Mouse (Mus musculus) left cerebral cortex, postnatal 25 days (tissue): ENCODE data around the gene Dohh. TPM values are rescaled to one million over a fixed set of nuclear protein-coding genes. Genes with fewer than 3 reads are reported as not detected.

Source experiments
- DNase-seq, 2 experiments: peaks; one replicate each; pipeline ENCODE4 v3.0.0; 2022; ENCODE audit warnings: low spot score in 2 of 2, mixed read lengths in 1 of 2
- intact Hi-C: fragments of 180-260 bp; cut with DNase I; formaldehyde crosslinking; loops from one replicate; pipeline ENCODE4 v1.15.1; 2025
- total RNA-seq, 2 experiments: library from RNA; stranded (reverse); gene quantifications; 2 replicates each; pipeline ENCODE4 v1.2.3; 2021

Gene Dohh
- total RNA-seq, 2 experiments from 2014 or later, result 83.7 to 87.7 TPM

GRCm38 (mm10) chr10:81355533-81355932, 28.7 kb upstream of the Dohh start:
- DNase-seq, result no peak
- intact Hi-C loops, result no loop called here

GRCm38 (mm10) chr10:81356352-81356990, 27.8 kb upstream of the Dohh start:
- peak in 1 of 2 experiments; percentile 28 for DNase-seq
- intact Hi-C loops, result no loop called here

- intact Hi-C loops, result no loop called here
Measured at GRCm38 (mm10) chr10:81356991-81357844, 27.0 kb upstream of the Dohh start, which contains the start of gene Mfsd12. Mfsd12 (plus strand) TSS chr10:81357491.

GRCm38 (mm10) chr10:81358209-81358608, 26.0 kb upstream of the Dohh start:
- intact Hi-C loops, result no loop called here
- DNase-seq, result no peak

More at GRCm38 (mm10) chr10:81356991-81357844, 27.0 kb upstream of the Dohh start, which contains the start of gene Mfsd12:
- DNase-seq, result peak; percentile 91 to 93

GRCm38 (mm10) chr10:81358841-81359240, 25.4 kb upstream of the Dohh start:
- intact Hi-C loops, result no loop called here
- DNase-seq, result no peak

- no peak for DNase-seq
- intact Hi-C loops, result no loop called here
Measured at GRCm38 (mm10) chr10:81360721-81361120, 23.5 kb upstream of the Dohh start.

- intact Hi-C loops, result no loop called here
- no peak for DNase-seq
Measured at GRCm38 (mm10) chr10:81362336-81362949, 21.8 kb upstream of the Dohh start.

- no peak for DNase-seq
- intact Hi-C loops, result no loop called here
Measured at GRCm38 (mm10) chr10:81363436-81364346, 20.5 kb upstream of the Dohh start.

- intact Hi-C loops, result no loop called here
- no peak for DNase-seq
Measured at GRCm38 (mm10) chr10:81364666-81365065, 19.6 kb upstream of the Dohh start.

- intact Hi-C loops, result no loop called here
- DNase-seq, result peak; percentile 50 to 76
Measured at GRCm38 (mm10) chr10:81365073-81365472, 19.2 kb upstream of the Dohh start.

- intact Hi-C loops, result no loop called here
- DNase-seq, result no peak
Measured at GRCm38 (mm10) chr10:81365672-81366476, 18.4 kb upstream of the Dohh start, which contains the start of gene 4930404N11Rik. 4930404N11Rik (minus strand) TSS chr10:81365816.

GRCm38 (mm10) chr10:81366477-81367206, 17.6 kb upstream of the Dohh start:
- no peak for DNase-seq
- intact Hi-C loops, result no loop called here

GRCm38 (mm10) chr10:81367207-81367495, 17.1 kb upstream of the Dohh start:
- intact Hi-C loops, result no loop called here
- no peak for DNase-seq

GRCm38 (mm10) chr10:81375322-81375721, 8.9 kb upstream of the Dohh start:
- no peak for DNase-seq
- intact Hi-C loops, result no loop called here

GRCm38 (mm10) chr10:81376561-81377361, 7.5 kb upstream of the Dohh start:
- DNase-seq, result no peak
- intact Hi-C loops, result no loop called here

- no peak for DNase-seq
- intact Hi-C loops, result no loop called here
Measured at GRCm38 (mm10) chr10:81377362-81377664, 6.9 kb upstream of the Dohh start.

GRCm38 (mm10) chr10:81377793-81378552, 6.3 kb upstream of the Dohh start, which contains the start of gene Fzr1:
Fzr1 (minus strand) TSS chr10:81378516.
- intact Hi-C loops, result no loop called here
- no peak for DNase-seq
